Mouse (Mus musculus) left cerebral cortex, adult 6 months (tissue): ENCODE data around the gene Clec1b. TPM values are rescaled to one million over a fixed set of nuclear protein-coding genes. Genes with fewer than 3 reads are reported as not detected.

Source experiments
- long read RNA-seq, 2 experiments: library from polyadenylated mRNA; unstranded; transcript quantifications; one replicate each; pipeline ENCODE4 v2.0.0; 2019 to 2020
- polyA plus RNA-seq: library from polyadenylated mRNA; unstranded; fragments of <200 nt; fragmentation: Nextera tagmentation; gene quantifications from 2 replicates; pipeline ENCODE4 v1.2.3, GENCODE M21; 2021

Gene Clec1b
- polyA plus RNA-seq, result 0.29 and 0.37 TPM in 2 replicates
- long read RNA-seq, experiment 1, result 0 reads
- long read RNA-seq, experiment 2, result 0 reads

DNA sequence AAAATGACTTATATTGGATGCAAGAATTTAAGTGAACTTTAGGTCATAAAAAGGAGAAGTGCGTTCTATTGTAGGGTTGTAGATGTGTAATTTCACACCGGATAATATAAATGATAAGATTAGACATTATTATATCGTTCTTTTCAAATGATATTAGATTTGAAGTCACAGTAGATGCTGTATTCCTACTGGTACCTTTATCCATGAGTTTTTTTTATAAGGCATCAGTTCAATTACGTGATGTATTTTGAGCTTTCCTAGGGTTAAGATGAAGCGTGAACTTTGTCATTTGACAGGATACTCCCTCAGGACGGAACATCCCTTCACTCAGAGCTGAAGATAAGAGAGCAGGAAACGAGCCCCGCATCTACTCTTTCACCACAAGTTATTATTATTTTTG, at the start of gene Clec1b:
Clec1b (plus strand) TSS at position 301 of the 400 bp plus-strand sequence.

DNA sequence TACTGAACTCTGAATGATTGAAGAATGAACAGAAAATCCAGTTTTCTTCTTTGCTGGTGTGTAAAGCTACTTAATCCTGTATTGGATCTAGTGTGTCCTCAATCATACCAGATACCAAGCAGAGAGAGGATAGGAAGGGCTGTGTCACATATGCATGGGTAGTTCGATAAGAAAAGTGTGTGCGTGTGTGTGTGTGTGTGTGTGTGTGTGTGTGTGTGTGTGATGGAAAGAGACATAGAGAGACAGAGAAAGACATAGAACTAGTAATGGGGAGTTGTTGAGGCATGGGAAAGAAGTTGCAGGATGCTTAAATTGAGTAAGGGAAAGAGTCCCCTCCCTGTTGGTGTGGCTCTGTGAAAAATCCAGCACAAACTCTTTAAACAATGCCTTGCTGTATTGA, 11.3 kb upstream of the Clec1b start, which contains the start of gene Clec12b:
Clec12b (minus strand) TSS at position 101 of the 400 bp plus-strand sequence.

DNA sequence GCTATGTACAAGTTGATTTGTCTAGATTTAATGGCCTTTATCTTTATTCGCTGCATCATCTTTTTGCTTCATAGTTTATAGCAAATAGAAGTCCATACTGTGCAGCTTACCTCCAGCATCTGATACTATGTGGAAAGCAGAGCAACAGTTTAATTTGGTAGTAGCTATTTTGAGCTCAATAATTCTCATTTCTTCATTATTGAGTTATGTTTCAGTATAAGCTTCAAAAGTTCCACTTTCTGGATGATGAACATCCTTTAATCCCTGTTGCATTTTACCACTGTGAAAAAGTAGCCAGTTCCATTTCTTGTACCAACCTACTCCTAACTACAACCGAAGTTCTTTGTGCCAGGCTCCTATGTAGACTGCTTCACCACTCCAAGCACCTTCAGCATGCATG, 11.5 kb downstream of the Clec1b start, which contains the start of gene Clec9a:
Clec9a (plus strand) TSS at position 301 of the 400 bp plus-strand sequence.

DNA sequence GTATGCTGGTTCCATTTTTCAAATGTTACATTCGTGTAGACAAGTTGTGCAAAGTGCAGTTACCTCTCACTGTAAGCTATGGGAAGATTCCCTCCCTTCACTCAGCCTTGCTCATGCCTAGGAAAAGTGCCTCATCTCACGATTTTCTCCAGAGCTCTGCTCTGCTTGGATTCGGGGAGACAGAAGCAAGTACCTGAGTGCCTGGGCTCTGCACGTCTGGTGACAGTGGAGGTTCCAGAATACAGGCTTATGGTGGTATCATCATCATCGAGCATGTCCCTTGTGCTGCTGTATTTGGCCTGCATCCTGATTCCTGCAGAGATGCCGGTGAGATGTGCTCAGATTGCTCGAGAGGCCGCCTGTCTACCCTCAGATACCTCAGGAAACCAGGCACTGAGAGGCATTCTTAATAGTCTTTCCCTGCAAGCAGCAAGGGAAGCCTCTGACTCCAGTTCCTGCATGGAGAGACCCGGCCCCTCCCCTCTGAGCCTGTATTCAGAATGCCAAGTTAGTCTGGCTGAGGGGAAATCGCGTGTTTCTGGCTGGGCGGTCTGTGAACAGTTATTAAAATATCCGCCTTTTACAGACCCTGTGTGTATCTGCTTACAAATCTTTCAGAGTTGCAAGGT, 54.4 kb downstream of the Clec1b start, which contains the start of gene Clec1a:
Clec1a (minus strand) TSS at position 590 of the 629 bp plus-strand sequence.

Other genes with a start within 250 kb of the Clec1b start
- gene Clec2d, start 216.7 kb upstream of the Clec1b start, polyA plus RNA-seq, result 0.38 and 1.1 TPM in 2 replicates
- 0.06 TPM in 1 of 2 replicates, not detected in the other for gene Cd69, start 121.9 kb upstream of the Clec1b start, polyA plus RNA-seq
- not detected in 2 replicates for gene 4922502D21Rik, start 65.5 kb upstream of the Clec1b start, polyA plus RNA-seq
- 0.33 and 0.88 TPM in 2 replicates for gene Clec12a, start 54.6 kb upstream of the Clec1b start, polyA plus RNA-seq
- gene Clec12b, start 11.4 kb upstream of the Clec1b start, polyA plus RNA-seq, result not detected in 2 replicates
- not detected in 2 replicates for gene Clec9a, start 11.6 kb downstream of the Clec1b start, polyA plus RNA-seq
- gene Clec1a, start 54.7 kb downstream of the Clec1b start, polyA plus RNA-seq, result 0.31 and 0.74 TPM in 2 replicates
- gene Olr1, start 109.9 kb downstream of the Clec1b start, polyA plus RNA-seq, result 0.11 TPM in 1 of 2 replicates, not detected in the other
- not detected in 2 replicates for gene Tmem52b, start 115.3 kb downstream of the Clec1b start, polyA plus RNA-seq
- gene Gabarapl1, start 135.9 kb downstream of the Clec1b start, polyA plus RNA-seq, result 700 and 953 TPM in 2 replicates
- not detected in 2 replicates for gene Klre1, start 180.6 kb downstream of the Clec1b start, polyA plus RNA-seq
- not detected in 2 replicates for gene Klrd1, start 194.5 kb downstream of the Clec1b start, polyA plus RNA-seq
- not detected in 2 replicates for gene Klrk1, start 226.6 kb downstream of the Clec1b start, polyA plus RNA-seq
- not detected in 2 replicates for gene Klrc3, start 246.0 kb downstream of the Clec1b start, polyA plus RNA-seq